Mouse (Mus musculus): Measurements from ENCODE around the gene Uhmk1.

The Uhmk1 gene

DNA sequence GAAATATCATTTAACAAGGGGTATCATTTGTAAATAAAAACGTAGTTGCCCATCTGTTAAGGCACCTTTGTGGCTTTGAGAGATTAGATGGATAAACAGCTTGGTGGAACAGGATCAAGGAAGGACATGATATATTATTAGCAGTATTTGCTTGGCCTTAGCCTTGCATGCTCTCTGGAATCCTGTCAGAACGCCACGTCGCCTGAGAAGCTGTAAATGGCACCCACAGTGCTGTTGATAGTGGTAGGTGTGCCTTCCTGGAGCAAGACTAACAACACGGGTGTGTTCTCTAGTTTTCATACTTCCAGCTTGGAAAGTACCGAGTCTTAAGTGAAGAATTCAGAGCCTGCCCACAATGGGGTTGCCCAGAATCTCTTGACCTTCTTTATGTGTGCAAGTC lies 39.3 kb downstream of the Uhmk1 start:
- DNase-seq (ENCODE audit: low read depth, low spot score) = no peak

DNA sequence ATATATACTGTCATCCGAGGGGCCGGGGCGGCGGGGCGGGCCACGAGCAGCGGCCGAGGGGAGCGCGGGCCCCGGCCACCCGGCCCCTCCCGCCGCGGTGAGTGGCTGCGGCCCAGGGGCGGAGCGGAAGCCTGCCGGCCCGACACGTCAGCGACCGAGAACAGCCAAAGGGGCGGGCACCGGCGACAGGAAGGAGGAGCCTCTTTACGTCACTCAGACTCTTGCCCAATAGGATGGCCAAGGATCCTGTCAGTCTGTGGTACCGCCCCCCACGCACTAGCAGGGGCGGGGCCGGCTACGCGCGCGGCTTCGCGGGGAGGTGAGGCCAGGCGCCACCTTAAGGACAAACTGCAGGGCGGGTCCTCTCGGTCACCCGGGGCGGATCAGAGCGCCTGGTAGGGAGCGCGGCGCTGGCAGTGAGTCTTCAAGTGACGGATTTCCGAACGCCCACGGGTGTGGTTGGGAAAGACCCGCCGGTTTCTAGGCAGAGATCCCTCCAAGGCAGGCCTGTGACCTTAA lies 40.3 kb downstream of the Uhmk1 start, which contains the start of gene Uap1:
Gene Uap1 (minus strand): TSS at position 144 of the 519 bp plus-strand sequence.
- DNase-seq (ENCODE audit: low read depth, low spot score) = peak; percentile 96

DNA sequence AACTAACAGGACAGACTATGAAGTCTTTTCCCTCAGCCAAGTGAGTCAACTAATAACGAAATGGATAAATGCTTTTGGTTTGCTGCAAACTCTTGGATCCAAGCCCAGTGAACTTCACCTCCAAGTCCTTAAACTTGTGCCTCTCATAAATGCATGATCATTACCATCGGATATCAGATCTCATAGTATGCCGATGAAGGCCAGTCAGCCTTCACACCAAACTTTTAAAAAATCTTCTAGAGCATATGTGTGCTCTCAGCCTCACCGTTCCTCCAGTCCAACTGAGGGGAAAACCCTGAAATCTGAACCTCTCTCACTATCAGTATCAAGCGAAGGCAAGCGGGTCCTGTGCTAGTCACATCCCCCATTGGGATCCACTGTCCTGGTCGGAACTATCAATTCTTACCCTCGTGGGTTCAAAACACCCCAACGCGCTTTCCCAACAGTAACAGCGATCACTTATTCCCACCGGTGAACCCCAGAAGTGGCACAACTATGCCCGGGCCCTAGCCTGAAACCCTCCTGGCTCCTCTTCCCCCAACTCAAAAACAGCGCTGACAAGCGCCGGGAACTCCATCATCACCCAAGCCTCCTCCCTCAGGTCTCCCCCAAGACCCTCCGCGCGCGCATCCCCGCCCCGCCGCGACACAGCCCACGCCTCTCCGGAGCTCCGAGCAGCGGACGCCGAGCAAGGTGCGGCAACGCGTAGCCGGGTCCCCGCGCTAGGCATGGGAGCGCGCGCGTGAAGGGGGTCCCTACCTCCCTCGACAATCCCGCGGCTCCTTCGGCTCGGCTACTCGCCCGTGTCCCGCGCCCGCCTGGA lies 41.0 kb downstream of the Uhmk1 start:
- DNase-seq (ENCODE audit: low read depth, low spot score) = no peak

DNA sequence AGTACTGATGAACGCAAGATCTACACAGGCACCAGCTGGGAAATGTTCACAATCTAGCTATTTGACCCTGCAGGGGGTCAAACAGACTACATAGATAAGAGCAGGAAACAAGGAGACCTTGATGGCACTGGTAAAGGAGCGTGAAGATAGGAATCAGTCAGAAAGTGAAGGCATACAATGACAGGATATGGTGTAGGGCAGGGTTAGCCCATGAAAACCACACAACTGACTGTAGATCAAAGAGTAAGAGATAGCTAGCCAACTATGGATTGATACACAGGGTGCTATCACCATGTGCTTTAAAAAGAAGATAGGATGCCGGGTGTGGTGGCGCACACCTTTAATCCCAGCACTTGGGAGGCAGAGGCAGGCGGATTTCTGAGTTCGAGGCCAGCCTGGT lies 47.4 kb downstream of the Uhmk1 start:
- DNase-seq (ENCODE audit: low read depth, low spot score) = no peak

DNA sequence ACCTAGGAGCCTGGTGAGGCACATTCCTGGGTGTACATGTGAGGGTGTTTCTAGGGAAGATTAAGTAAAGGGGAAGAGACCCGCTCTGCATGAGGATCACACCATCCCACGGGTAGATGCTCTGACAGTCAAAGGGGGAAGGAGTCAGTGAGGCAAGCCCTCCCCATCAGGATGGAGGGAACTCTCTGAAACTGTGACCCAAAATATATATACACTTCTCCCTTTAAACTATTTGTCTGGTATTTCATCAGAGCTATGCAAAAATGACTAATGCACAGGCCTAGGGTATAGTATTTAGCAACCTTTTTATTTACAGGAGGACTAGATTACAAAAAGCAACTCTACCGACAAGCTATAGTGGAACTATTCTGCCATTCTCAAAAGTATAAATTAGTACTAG lies 50.3 kb downstream of the Uhmk1 start:
- DNase-seq (ENCODE audit: low read depth, low spot score) = no peak

DNA sequence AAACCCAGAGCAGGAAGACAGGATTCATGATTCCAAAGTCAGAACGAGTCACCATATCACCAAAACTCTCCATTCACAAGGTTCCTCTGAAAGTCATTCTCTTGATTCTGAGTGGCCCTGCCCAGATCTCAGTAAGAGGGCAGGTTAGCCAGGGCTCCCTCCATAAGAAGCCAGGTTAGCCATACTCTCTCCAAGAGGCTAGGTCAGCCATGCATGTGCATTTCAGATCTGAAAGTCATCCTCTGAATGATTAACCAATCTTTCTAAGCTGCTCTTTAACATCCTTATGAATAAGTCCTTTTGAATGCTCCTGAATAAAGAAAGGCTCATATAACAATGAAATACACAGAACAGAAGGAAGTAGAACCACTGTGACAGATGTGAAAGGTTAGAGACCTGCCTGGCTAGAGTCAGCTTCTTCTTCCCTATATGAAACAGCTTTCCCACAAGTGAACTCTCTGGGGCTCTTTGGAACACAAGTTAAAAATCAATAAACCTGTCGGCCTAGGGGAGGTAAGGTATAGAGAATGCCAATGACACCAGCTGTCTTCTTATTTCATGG lies 51.1 kb downstream of the Uhmk1 start:
- no peak for DNase-seq (ENCODE audit: low read depth, low spot score)

DNA sequence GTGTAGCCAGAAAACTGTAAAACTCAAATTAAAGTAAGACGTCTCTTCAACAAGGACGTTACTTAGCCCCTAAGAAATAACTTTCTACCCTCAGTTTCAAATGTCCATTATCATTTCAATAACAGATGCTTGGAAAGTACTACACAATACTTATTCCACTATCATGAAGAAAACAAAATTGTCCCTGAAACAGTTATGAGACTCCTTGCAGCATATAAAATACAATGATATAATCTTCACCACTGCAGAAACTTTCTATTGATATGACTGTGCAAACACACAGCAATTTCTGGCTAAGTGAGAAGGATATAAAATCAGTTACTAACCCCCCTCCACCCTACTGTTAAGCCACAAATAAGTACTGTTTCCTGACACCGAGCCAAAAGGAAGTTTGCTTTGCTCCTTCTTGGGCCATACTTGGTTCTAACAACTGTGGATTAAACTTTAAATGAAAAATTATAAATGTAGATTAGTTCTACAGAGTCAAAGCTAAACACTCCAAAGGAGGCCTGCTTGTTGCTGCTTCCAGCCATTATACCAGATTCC lies 51.7 kb downstream of the Uhmk1 start:
- no peak for DNase-seq (ENCODE audit: low read depth, low spot score)

DNA sequence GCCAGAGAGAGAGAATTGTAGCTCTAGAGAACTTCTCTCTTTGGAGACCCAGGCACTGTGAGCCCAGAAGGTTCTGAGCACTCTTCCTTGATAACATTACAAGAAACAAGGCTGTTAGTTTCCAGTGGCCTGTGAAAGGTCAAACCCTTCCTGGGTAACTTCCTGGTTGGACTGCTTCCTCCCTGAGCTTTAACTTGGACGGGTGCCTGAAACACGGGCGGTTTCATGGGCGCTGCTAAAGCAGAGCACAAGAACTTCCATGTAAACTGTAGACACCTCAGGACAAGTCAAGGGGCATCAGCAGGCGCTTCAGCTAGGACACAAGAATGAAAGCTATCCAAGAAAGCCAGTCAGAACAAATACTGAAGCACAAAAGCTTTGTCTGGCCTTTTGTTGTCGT lies 53.3 kb downstream of the Uhmk1 start:
- DNase-seq (ENCODE audit: low read depth, low spot score) = no peak

DNA sequence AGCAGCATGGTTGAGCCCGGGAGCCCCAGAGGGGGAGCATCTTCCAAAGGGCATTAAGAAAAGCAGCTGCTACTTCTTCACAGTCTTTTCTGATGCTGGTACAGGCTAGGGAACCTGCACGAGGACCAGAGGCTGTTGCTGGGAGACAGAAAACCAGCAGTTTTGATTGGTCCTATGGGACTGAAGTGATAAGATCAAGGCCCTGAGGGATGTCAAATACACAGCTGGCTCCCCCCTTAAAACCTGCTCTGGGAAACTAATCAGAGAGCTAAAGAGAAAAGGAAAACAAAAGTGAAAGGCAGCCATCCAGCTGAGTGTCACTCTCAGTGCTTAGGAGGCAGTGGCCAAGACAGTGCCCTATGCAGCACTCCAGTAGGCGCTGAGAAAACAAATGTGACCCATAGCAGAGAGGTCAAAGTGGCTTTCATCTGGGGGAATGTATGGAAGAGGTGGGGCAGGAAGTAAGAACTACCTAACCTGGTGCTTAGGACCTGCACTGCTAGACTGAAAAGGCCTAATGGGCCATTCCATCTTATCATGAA lies 54.7 kb downstream of the Uhmk1 start:
- DNase-seq (ENCODE audit: low read depth, low spot score) = no peak

DNA sequence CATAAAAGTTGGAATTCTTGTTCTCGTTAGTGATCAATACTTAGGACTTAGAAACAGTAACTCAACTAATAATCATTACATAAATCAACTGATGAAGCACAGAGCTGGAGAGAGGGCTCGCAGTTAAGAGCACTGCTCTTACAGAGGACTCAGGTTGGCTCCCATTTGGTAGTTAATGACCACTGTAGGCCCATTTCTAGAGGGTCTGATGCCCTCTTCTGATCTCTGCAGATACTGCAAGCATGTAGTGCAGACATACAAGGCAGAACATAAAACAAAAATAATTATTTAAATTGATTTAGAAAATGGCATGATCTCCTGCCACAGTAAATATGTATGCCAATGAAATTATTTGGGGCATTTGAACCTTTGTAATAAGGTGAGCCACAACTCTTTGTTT lies 55.5 kb downstream of the Uhmk1 start:
- DNase-seq (ENCODE audit: low read depth, low spot score) = no peak

DNA sequence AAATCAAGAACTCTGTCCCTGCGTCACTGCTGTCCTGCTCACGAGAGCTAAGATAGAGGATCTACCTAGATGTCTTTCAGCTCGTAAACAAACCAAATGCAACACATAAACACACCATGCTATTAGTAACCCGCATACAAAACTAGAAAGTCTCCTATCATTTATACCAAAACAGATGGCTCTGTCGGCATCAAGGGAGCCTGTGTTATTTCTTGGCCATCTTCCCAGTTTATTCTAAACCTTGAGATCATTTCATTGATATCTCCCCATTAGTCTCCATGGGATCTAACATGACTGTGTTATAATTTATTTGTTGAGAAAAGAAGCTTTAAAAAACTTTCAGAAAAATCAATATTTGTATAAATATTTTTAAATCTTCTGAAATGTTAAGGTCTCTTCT lies 59.4 kb downstream of the Uhmk1 start:
- no peak for DNase-seq (ENCODE audit: low read depth, low spot score)

DNA sequence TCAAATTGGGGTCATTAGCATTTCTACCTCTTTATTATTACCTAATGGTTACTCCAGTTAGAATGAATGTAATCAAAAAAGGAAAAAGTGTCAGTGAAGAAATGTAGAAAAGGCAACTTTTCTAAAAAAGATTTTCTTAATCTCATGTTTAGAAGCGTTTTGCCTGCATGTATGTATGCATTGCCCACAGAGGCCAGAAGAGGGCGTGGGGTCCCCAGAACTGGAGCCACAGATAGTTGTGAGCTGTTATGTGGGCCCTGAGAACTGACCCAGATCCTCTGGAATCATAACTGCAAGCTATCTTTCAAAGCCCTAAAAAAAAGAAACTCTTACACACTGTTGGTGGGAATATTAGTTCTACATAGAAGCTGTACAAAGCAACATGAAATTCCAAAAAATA lies 59.9 kb downstream of the Uhmk1 start:
- no peak for DNase-seq (ENCODE audit: low read depth, low spot score)

DNA sequence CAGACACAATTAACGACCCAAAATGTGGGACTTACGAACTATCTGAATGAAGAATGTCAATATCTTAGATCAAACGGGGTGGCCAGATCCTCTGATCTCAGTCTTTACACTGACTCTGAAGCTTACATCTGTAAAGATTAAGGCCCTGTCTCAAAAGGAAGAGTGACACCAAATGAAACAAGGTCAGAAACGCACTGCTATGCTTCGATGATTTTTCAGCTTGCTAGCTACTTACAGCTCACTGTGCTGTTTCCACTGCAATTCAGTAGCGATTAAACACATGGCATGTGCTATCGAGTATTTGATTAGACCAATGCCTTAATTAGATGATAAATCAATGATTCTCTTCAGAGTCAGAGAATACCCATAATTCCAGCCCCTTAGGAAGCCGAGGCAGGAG lies 61.2 kb downstream of the Uhmk1 start:
- DNase-seq (ENCODE audit: low read depth, low spot score) = no peak

DNA sequence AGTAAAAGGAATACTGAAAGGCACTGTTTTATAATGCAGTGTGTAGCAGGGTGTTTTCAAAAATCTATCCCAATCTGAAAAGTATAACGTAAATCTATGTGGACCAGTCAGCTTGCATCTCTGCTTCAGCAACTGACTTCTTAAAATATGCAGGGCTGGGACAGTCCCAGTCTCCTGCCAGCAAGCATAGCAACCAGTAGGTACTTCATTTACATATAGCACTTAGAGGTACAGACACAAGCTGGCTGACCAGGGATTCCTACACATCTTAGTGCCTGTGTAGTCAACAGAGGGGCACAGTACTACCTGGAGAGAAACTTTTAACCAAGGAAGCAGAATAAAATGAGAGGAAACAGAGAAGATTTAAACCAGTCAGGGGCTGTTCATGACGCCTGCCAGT lies 62.6 kb downstream of the Uhmk1 start:
- DNase-seq (ENCODE audit: low read depth, low spot score) = no peak

DNA sequence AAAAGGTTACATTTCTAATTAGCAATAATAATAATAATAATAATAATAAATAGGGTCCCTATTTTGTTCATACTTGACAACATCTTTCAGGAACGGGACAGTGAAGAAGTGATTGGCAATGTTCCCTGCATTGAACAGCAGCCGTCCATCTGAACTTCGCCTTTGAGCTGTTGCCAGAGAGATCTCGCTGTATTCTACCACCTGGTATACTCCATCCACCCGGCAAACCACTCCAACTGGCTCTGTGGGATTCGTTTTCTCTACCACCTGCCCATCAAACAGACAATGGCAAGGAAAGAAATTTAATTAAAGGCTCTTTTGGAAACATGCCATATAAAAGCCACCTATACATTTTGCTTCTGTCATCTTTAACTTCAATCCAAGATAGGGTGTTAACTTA lies 64.3 kb downstream of the Uhmk1 start:
- no peak for DNase-seq (ENCODE audit: low read depth, low spot score)

DNA sequence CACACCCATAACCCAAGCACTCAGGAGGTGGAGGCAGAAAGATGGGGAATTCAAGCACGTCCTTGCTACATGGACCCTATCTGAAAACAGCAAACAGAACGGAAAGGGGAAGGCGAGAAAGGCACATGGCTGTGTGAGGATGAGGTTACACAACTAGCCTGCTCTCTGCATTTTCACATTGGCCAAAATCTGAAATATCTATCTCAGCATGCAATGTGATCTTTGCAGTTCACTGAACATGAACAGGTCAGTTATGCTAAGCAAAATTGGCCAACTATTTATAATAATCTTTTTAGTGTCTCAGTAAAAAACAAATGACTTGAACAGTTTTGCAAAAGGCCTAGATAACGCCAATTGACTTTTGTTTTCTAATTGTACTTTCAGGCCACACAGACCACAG lies 65.4 kb downstream of the Uhmk1 start:
- DNase-seq (ENCODE audit: low read depth, low spot score) = no peak

DNA sequence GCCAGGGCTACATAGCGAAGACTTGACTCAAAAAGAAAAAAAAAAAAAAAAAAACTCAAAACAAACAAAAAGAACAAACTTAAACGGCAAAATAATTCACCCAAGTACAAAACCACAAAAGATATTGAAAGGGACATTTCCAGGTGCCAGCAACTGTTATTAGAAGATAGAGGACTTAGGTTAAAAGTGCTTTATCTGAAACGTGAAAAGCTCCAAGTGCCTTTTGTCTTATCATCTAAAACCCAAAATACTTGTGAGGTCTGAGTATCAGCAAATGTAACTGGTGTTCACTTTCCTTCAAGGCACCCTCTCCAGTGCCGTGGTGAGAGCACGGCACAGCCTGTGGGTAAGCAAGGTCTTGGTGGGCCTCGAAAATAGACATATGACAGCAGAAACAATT lies 66.7 kb downstream of the Uhmk1 start:
- no peak for DNase-seq (ENCODE audit: low read depth, low spot score)

DNA sequence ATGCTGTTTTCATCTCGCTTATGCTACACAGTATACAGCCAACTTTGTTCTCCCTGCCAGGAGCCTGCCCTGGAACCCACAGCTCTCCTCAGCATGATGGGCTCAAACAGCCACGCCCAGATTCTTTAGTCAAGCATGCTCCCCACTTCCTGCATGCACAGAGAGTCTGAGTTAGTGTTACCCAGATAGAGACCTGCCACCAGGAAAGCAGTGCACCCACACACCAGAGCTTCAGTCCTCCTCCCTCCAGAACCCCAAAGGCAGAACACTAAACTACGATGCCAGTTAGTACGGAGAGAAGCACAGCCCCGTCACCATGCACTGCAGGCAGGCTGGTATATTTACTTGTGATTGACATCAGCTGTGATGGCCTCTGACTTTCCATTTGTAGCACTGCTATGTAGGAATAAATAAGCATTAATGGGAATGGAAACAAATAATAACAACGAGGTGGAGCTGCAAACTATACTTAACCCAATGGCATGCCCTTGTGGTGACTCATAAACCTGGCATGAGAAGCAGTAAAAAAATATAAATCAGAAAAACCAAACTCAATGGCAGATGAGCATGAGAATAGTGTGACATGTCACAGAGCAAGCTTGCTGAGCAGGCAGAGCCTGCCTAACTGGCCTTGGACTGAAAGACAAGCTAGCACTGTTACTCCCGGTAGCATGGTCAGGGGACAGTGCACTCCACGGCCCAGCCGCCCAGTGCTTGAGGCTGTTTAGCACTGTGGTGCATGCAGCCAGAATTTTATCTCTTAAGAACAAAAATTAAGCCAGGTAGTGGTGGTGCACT lies 67.3 kb downstream of the Uhmk1 start:
- no peak for DNase-seq (ENCODE audit: low read depth, low spot score)

DNA sequence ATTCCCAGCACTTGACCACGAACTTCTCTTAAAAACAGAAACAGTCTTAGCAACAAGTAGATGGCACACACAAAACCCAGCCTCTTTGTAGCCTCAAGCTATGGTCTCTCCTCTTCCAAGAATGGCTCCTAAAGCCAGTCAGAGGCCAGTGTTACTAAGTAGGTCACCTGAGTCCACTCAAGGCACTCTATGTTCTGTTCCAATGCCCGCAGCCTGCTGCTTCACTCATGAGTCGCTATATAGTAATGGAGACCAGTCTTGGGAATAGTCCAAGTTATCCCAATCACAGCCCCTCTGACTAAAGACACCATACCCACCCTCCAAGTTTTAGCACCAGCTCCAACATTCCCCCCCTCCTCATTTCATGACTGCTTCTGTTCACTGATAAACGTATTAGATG lies 69.6 kb downstream of the Uhmk1 start:
- DNase-seq (ENCODE audit: low read depth, low spot score) = no peak
